Mouse (Mus musculus) MEL (cell line): Measurements from ENCODE around the gene Card10.

Source experiments
- CTCF ChIP-seq, 3 experiments: IDR thresholded peaks in 2 of 3; conservative IDR thresholded peaks in 1 of 3; 2 replicates each; pipeline ENCODE4 v1.5.1; 2011 to 2012; ENCODE audit warnings: low read length in 3 of 3, low read depth in 2 of 3, mild to moderate bottlenecking in 2 of 3, improper control_type of control experiment in 1 of 3, inconsistent platforms in 1 of 3, mixed read lengths in 1 of 3, moderate library complexity in 1 of 3; ENCODE audit not compliant: control insufficient read depth in 1 of 3, insufficient read depth in 1 of 3, poor library complexity in 1 of 3, severe bottlenecking in 1 of 3
- EP300 ChIP-seq, 2 experiments: IDR thresholded peaks; 2 replicates each; pipeline ENCODE4 v1.6.1; 2011; ENCODE audit warnings: improper control_type of control experiment in 2 of 2, low read length in 2 of 2, low read depth in 1 of 2, mild to moderate bottlenecking in 1 of 2
- GATA1 ChIP-seq: IDR thresholded peaks from 2 replicates; pipeline ENCODE4 v1.6.1; 2011; ENCODE audit warnings: low read depth, low read length, improper control_type of control experiment
- KAT2A ChIP-seq: conservative IDR thresholded peaks from 2 replicates; pipeline ENCODE4 v1.6.1; 2012; ENCODE audit warnings: low read depth, low read length, improper control_type of control experiment, inconsistent platforms
- POLR2A ChIP-seq, 2 experiments: IDR thresholded peaks; 2 replicates each; pipeline ENCODE4 v1.6.1; 2011 to 2012; ENCODE audit warnings: low read length in 2 of 2, mild to moderate bottlenecking in 2 of 2, control low read depth in 1 of 2, improper control_type of control experiment in 1 of 2, low read depth in 1 of 2, moderate library complexity in 1 of 2; ENCODE audit not compliant: control insufficient read depth in 1 of 2, insufficient read depth in 1 of 2, poor library complexity in 1 of 2
- SIN3A ChIP-seq: IDR thresholded peaks from 2 replicates; pipeline ENCODE4 v1.6.1; 2012; ENCODE audit warnings: low read length, improper control_type of control experiment, inconsistent platforms
- USF1 ChIP-seq: IDR thresholded peaks from 2 replicates; pipeline ENCODE4 v1.6.1; 2014; ENCODE audit warnings: low read depth, mild to moderate bottlenecking, inconsistent platforms, low read length, improper control_type of control experiment, moderate library complexity

DNA sequence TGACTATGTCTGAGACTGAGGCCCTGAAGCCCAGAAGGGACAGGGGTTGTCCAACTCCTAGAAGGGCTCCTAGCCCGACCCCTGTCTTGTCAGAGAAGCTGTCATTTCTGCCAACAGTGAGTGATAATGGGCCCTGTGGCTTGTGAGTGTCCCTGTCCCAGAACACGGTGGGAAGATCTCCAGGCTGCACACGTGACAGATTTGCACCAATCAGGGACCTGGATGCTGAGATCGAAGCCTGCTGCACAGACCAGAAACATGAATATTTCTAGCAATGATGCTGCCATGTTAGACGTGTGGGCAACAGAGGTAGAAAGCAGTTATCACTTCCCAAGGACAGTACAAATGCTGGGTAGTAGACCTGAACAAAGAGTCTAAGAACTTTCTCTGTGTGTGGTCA, 18.3 kb downstream of the Card10 start:
- no peak for TF ChIP-seq SIN3A
- no peak for TF ChIP-seq KAT2A
- no peak for TF ChIP-seq EP300 (IDR thresholded peaks at IDR 0.05; ENCODE audit: low read depth in 1 of 2, low read length in 2 of 2)
- TF ChIP-seq USF1 = peak; percentile 94
- no peak for TF ChIP-seq POLR2A (IDR thresholded peaks at IDR 0.05; ENCODE audit: control insufficient read depth in 1 of 2, insufficient read depth in 1 of 2, low read depth in 1 of 2, low read length in 2 of 2, poor library complexity in 1 of 2)
- TF ChIP-seq CTCF (IDR thresholded peaks at IDR 0.05 in 2 of 3, conservative IDR thresholded peaks at IDR 0.05 in 1 of 3; ENCODE audit: control insufficient read depth in 1 of 3, insufficient read depth in 1 of 3, low read depth in 2 of 3, low read length in 3 of 3, poor library complexity in 1 of 3, severe bottlenecking in 1 of 3) = no peak
- TF ChIP-seq GATA1 = no peak
